Mouse (Mus musculus) stomach, embryonic 15.5 days (tissue): ENCODE data around the gene Ear14. TPM values are rescaled to one million over a fixed set of nuclear protein-coding genes. Genes with fewer than 3 reads are reported as not detected.

Experiments
- polyA plus RNA-seq: library from polyadenylated mRNA; unstranded; fragments of >200 nt; fragmentation: Nextera tagmentation; extraction: Ambion mirVana; gene quantifications from 2 replicates; pipeline ENCODE4 v1.2.1, GENCODE M21; 2015

Ear14 gene
- polyA plus RNA-seq, 1 experiment from 2014 or later, result not detected

Other genes starting within 250 kb of the Ear14 start
- gene Pnp2, start 247.4 kb upstream of the Ear14 start, polyA plus RNA-seq, result 1.4 and 1.7 TPM in 2 replicates
- gene Rnase10, start 195.6 kb upstream of the Ear14 start, polyA plus RNA-seq, result 0.28 TPM in 1 of 2 replicates, not detected in the other
- gene Rnase9, start 161.5 kb upstream of the Ear14 start, polyA plus RNA-seq, result not detected in 2 replicates
- gene Rnase11, start 153.2 kb upstream of the Ear14 start, polyA plus RNA-seq, result not detected in 2 replicates
- gene Rnase12, start 145.7 kb upstream of the Ear14 start, polyA plus RNA-seq, result 0.44 and 0.83 TPM in 2 replicates
- gene Olfr750, start 129.0 kb upstream of the Ear14 start, polyA plus RNA-seq, result not detected in 2 replicates
- gene Rnase4, start 112.3 kb upstream of the Ear14 start, polyA plus RNA-seq, result 152 and 176 TPM in 2 replicates
- gene Ang, start 112.2 kb upstream of the Ear14 start, polyA plus RNA-seq, result 44.8 and 50.6 TPM in 2 replicates
- gene Eddm3b, start 89.0 kb upstream of the Ear14 start, polyA plus RNA-seq, result not detected in 2 replicates
- 2.8 and 3.1 TPM in 2 replicates for gene Rnase6, start 79.5 kb upstream of the Ear14 start, polyA plus RNA-seq
- gene Rnase1, start 56.6 kb upstream of the Ear14 start, polyA plus RNA-seq, result 57.6 and 62.8 TPM in 2 replicates
- not detected in 2 replicates for gene Rnase2b, start 41.1 kb upstream of the Ear14 start, polyA plus RNA-seq
- gene Ang2, start 4.2 kb upstream of the Ear14 start, polyA plus RNA-seq, result not detected in 2 replicates
- not detected in 2 replicates for gene Rnase2a, start 52.7 kb downstream of the Ear14 start, polyA plus RNA-seq
- gene Gm7247, start 158.4 kb downstream of the Ear14 start, polyA plus RNA-seq, result not detected in 2 replicates
- not detected in 2 replicates for gene Vmn2r88, start 207.4 kb downstream of the Ear14 start, polyA plus RNA-seq
- gene Vmn2r89, start 248.5 kb downstream of the Ear14 start, polyA plus RNA-seq, result not detected in 2 replicates